Mouse (Mus musculus): ENCODE measurements at regions not wholly inside any gene's neighbourhood (a gene's known extent, or its start where the extent isn't known, plus 50 kb on each side); places are given as distances from the start of the nearest gene placed in this dataset.

GRCm38 (mm10) chr1:127015042-127015893 is 184.7 kb upstream of the Nckap5 start:
- Histone ChIP-seq H3K27ac (ENCODE audit: insufficient read depth, low read depth, low read length) (no peak overlapping the region), H3K27me3 (replicated peaks; ENCODE audit: control insufficient read depth, insufficient read depth, low read length) (no peaks in the 10 kb centered on the region), H3K4me1 (ENCODE audit: control insufficient read depth, insufficient read depth, low read length) (no peaks in the 10 kb centered on the region), H3K36me3 (ENCODE audit: control insufficient read depth, insufficient read depth, low read length) (no peaks in the 10 kb centered on the region), H3K4me3 (ENCODE audit: insufficient read depth, low read depth, low read length) (no peak overlapping the region)
- peak; percentile 87 for DNase-seq
- no peak for TF ChIP-seq POLR2A (IDR thresholded peaks at IDR 0.05; ENCODE audit: low read depth, low read length)
- TF ChIP-seq CTCF (conservative IDR thresholded peaks at IDR 0.05; ENCODE audit: insufficient read depth, insufficient read length, low read depth, low read length), result no peak
- 37% methylated on average over 8 of the region's 8 CpGs for WGBS

- Histone ChIP-seq H3K27ac (ENCODE audit: insufficient read depth, low read depth, low read length) (no peak overlapping the region), H3K36me3 (ENCODE audit: control insufficient read depth, insufficient read depth, low read length) (no peaks in the 10 kb centered on the region), H3K4me3 (ENCODE audit: insufficient read depth, low read depth, low read length) (no peak overlapping the region), H3K27me3 (replicated peaks; ENCODE audit: control insufficient read depth, insufficient read depth, low read length) (no peaks in the 10 kb centered on the region), H3K4me1 (ENCODE audit: control insufficient read depth, insufficient read depth, low read length) (no peaks in the 10 kb centered on the region)
- peak; percentile 56 for DNase-seq
- WGBS, result 68% methylated on average over 6 of the region's 6 CpGs
- peak; percentile 33; the same call in 1 of the 2 replicates for TF ChIP-seq CTCF (conservative IDR thresholded peaks at IDR 0.05; ENCODE audit: insufficient read depth, insufficient read length, low read depth, low read length)
- no peak for TF ChIP-seq POLR2A (IDR thresholded peaks at IDR 0.05; ENCODE audit: low read depth, low read length)
Measured at GRCm38 (mm10) chr1:127011901-127012300, 181.3 kb upstream of the Nckap5 start.

DNA sequence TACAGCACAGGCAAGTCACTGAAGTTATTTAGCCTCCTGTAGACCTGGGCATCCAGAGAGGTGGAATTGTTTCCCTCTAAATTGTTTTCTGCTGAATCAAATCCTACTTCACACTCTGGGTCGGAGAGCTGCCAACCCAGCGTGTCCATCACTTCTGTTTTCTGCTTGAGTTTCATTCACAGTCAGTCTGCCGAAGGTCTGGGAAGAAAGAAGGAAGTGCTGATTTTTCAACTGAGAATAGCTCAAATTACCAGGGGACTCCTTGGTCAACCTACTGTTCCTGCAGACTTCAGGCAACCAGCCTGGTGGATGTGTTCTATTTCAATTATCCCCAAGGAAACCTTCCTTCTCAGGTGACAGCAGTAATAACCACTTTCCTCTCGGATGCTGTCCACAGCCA is 179.1 kb upstream of the Nckap5 start:
- Histone ChIP-seq H3K36me3 (ENCODE audit: control insufficient read depth, insufficient read depth, low read length) (no peaks in the 10 kb centered on the region), H3K4me1 (ENCODE audit: control insufficient read depth, insufficient read depth, low read length) (no peaks in the 10 kb centered on the region), H3K4me3 (ENCODE audit: insufficient read depth, low read depth, low read length) (no peak overlapping the region), H3K27ac (ENCODE audit: insufficient read depth, low read depth, low read length) (no peak overlapping the region), H3K27me3 (replicated peaks; ENCODE audit: control insufficient read depth, insufficient read depth, low read length) (no peaks in the 10 kb centered on the region)
- TF ChIP-seq POLR2A (IDR thresholded peaks at IDR 0.05; ENCODE audit: low read depth, low read length), result no peak
- TF ChIP-seq CTCF (conservative IDR thresholded peaks at IDR 0.05; ENCODE audit: insufficient read depth, insufficient read length, low read depth, low read length), result no peak
- 66% methylated on average over 4 of the region's 4 CpGs for WGBS
- DNase-seq, result no peak

GRCm38 (mm10) chr1:127001700-127002099 is 171.1 kb upstream of the Nckap5 start:
- Histone ChIP-seq H3K4me3 (ENCODE audit: insufficient read depth, low read depth, low read length) (no peak overlapping the region), H3K27me3 (replicated peaks; ENCODE audit: control insufficient read depth, insufficient read depth, low read length) (no peaks in the 10 kb centered on the region), H3K36me3 (ENCODE audit: control insufficient read depth, insufficient read depth, low read length) (no peaks in the 10 kb centered on the region), H3K27ac (ENCODE audit: insufficient read depth, low read depth, low read length) (no peak overlapping the region), H3K4me1 (ENCODE audit: control insufficient read depth, insufficient read depth, low read length) (no peaks in the 10 kb centered on the region)
- TF ChIP-seq POLR2A (IDR thresholded peaks at IDR 0.05; ENCODE audit: low read depth, low read length) (no peak), CTCF (conservative IDR thresholded peaks at IDR 0.05; ENCODE audit: insufficient read depth, insufficient read length, low read depth, low read length) (no peak)
- WGBS, result 58% methylated on average over 7 of the region's 7 CpGs
- DNase-seq, result peak; percentile 21

DNA sequence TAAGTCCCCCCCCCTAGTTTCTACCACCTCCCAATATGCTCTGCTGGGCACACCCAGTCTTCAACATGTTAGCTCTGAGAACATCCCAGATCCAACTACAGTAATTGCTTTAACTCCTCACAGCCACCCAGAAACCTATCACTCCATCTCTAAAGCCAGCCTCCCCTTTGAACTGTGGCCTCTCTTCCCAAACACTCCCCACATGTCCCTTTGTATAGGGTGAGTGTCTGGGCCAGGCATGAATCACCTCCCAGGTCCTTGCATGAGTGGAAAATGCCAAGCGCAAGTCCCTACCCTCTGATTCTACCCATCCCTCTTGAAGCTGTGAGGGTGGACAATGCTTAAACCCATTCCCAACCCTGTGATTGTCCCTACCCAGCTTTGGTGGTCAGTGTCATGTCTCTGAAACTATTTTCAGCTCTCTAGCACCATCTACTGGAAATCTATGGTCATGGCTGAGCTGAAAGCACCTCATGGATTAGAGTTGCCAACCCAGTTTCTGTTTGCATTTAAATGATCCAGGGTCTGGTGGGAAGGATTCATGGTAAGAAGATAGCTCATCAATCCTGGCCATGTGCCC is 162.6 kb upstream of the Nckap5 start:
- H3K4me3 ChIP-seq (ENCODE audit: insufficient read depth, low read depth, low read length), result no peak overlapping the region
- H3K27me3 ChIP-seq (replicated peaks; ENCODE audit: control insufficient read depth, insufficient read depth, low read length), result no peaks in the 10 kb centered on the region
- peak; percentile 37 for DNase-seq
- H3K4me1 ChIP-seq (ENCODE audit: control insufficient read depth, insufficient read depth, low read length), result no peaks in the 10 kb centered on the region
- no peak overlapping the region for H3K27ac ChIP-seq (ENCODE audit: insufficient read depth, low read depth, low read length)
- H3K36me3 ChIP-seq (ENCODE audit: control insufficient read depth, insufficient read depth, low read length), result no peaks in the 10 kb centered on the region
- 83% methylated on average over 1 of the region's 1 CpGs for WGBS
- no peak for TF ChIP-seq POLR2A (IDR thresholded peaks at IDR 0.05; ENCODE audit: low read depth, low read length)
- TF ChIP-seq CTCF (conservative IDR thresholded peaks at IDR 0.05; ENCODE audit: insufficient read depth, insufficient read length, low read depth, low read length), result peak; percentile 46

DNA sequence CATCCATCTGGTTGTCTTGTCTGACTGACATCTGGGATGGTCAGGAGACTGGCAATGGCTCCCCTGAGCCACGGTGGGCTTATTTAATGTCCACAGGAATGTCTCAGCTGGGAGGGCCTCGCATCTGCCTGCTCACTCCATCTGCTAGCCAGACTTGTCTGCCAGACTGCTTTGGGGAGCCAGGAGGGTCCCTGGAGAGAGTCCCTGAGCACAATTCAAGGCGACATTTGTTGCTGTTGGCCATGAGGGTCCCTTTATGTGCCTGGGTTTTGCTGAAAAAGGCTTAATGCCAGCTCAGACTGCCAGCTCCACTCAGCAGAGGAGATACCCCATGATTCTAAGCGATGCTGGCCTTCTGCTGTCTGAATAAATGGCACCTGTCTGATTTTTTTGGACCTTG is 161.8 kb upstream of the Nckap5 start:
- no peaks in the 10 kb centered on the region for H3K4me1 ChIP-seq (ENCODE audit: control insufficient read depth, insufficient read depth, low read length)
- WGBS, result 69% methylated on average over 4 of the region's 4 CpGs
- H3K4me3 ChIP-seq (ENCODE audit: insufficient read depth, low read depth, low read length), result no peak overlapping the region
- TF ChIP-seq CTCF (conservative IDR thresholded peaks at IDR 0.05; ENCODE audit: insufficient read depth, insufficient read length, low read depth, low read length) (no peak), POLR2A (IDR thresholded peaks at IDR 0.05; ENCODE audit: low read depth, low read length) (no peak)
- no peaks in the 10 kb centered on the region for H3K36me3 ChIP-seq (ENCODE audit: control insufficient read depth, insufficient read depth, low read length)
- no peak for DNase-seq
- no peaks in the 10 kb centered on the region for H3K27me3 ChIP-seq (replicated peaks; ENCODE audit: control insufficient read depth, insufficient read depth, low read length)
- H3K27ac ChIP-seq (ENCODE audit: insufficient read depth, low read depth, low read length), result no peak overlapping the region

GRCm38 (mm10) chr1:126982805-126983204 is 152.2 kb upstream of the Nckap5 start:
- Histone ChIP-seq H3K4me3 (ENCODE audit: insufficient read depth, low read depth, low read length) (no peak overlapping the region), H3K36me3 (ENCODE audit: control insufficient read depth, insufficient read depth, low read length) (no peaks in the 10 kb centered on the region), H3K27me3 (replicated peaks; ENCODE audit: control insufficient read depth, insufficient read depth, low read length) (no peaks in the 10 kb centered on the region), H3K4me1 (ENCODE audit: control insufficient read depth, insufficient read depth, low read length) (no peaks in the 10 kb centered on the region), H3K27ac (ENCODE audit: insufficient read depth, low read depth, low read length) (no peak overlapping the region)
- WGBS, result 52% methylated on average over 5 of the region's 5 CpGs
- no peak for DNase-seq
- TF ChIP-seq CTCF (conservative IDR thresholded peaks at IDR 0.05; ENCODE audit: insufficient read depth, insufficient read length, low read depth, low read length) (no peak), POLR2A (IDR thresholded peaks at IDR 0.05; ENCODE audit: low read depth, low read length) (no peak)

Data from kidney, adult 2 months (tissue).